Mouse (Mus musculus): ENCODE measurements around the gene Wfdc1. TPM values are rescaled to one million over a fixed set of nuclear protein-coding genes. Genes with fewer than 3 reads are reported as not detected.

The Wfdc1 gene
- polyA plus RNA-seq, 1 experiment from 2014 or later, result 4.6 TPM

- 51% methylated on average over 6 of the region's 6 CpGs for WGBS
- H3K4me1 ChIP-seq, result no peaks in the 10 kb centered on the region
- no peak overlapping the region for H3K4me3 ChIP-seq
- no peaks in the 10 kb centered on the region for H3K36me3 ChIP-seq (replicated peaks)
- H3K9me3 ChIP-seq, result no peaks in the 10 kb centered on the region
- H3K27me3 ChIP-seq (replicated peaks), result no peaks in the 10 kb centered on the region
- no peak overlapping the region for H3K9ac ChIP-seq
- H3K4me2 ChIP-seq, result no peak overlapping the region
- H3K27ac ChIP-seq, result no peak overlapping the region
- no peak for ATAC-seq (replicated peaks)
Measured at GRCm38 (mm10) chr8:119722348-119722747, 56.2 kb downstream of the Wfdc1 start.

DNA sequence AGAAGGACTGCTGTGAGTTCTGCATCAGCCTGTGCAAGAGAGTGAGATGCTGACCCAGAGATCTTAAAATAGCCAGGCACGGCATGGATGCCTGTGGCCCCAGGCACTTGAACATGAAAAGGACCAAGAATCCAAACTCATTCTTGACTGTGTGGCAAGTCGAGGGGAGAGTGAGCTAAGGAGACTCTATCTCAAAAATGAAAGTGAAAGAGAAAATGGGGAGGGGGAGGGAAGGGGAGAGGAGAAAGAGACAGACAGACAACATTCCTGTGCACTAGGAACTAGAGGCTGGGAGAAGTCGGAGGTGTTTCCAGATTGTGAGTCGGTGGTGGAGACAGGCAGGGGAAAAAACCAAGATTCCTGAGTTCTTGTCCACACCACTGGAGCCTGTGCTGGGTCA is 57.5 kb downstream of the Wfdc1 start:
- no peaks in the 10 kb centered on the region for H3K27me3 ChIP-seq (replicated peaks)
- no peak overlapping the region for H3K4me2 ChIP-seq
- H3K36me3 ChIP-seq (replicated peaks), result no peaks in the 10 kb centered on the region
- H3K4me1 ChIP-seq, result no peaks in the 10 kb centered on the region
- no peak for ATAC-seq (replicated peaks)
- no peak overlapping the region for H3K4me3 ChIP-seq
- H3K9me3 ChIP-seq, result no peaks in the 10 kb centered on the region
- H3K9ac ChIP-seq, result no peak overlapping the region
- H3K27ac ChIP-seq, result no peak overlapping the region
- WGBS, result 74% methylated on average over 4 of the region's 4 CpGs

GRCm38 (mm10) chr8:119724596-119724995 is 58.4 kb downstream of the Wfdc1 start:
- Histone ChIP-seq H3K9me3 (no peaks in the 10 kb centered on the region), H3K36me3 (replicated peaks) (no peaks in the 10 kb centered on the region), H3K4me2 (no peak overlapping the region), H3K9ac (no peak overlapping the region), H3K4me1 (no peaks in the 10 kb centered on the region), H3K27ac (no peak overlapping the region), H3K4me3 (no peak overlapping the region), H3K27me3 (replicated peaks) (no peaks in the 10 kb centered on the region)
- WGBS, result 73% methylated on average over 6 of the region's 6 CpGs
- ATAC-seq (replicated peaks), result no peak

DNA sequence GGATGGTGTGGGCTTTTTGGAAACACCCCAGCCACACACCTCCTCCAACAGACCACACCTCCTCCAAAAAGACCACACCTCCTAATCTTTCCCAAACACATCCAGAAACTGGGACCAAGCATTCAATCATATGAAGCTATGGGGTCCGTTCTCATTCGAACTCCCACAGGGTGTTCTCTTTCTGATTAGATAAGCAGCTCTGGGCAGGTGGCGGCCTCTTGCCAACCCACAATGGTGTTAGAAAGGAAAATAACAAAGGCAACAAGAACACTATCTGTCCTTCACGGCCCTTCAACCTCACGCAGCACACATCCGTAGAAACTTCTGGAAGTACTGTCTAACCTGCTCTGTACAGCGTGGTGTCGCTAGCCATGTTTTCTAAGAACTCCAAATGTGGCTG is 60.9 kb downstream of the Wfdc1 start:
- H3K4me1 ChIP-seq, result no peaks in the 10 kb centered on the region
- H3K27me3 ChIP-seq (replicated peaks), result no peaks in the 10 kb centered on the region
- H3K9ac ChIP-seq, result no peak overlapping the region
- no peaks in the 10 kb centered on the region for H3K36me3 ChIP-seq (replicated peaks)
- ATAC-seq (replicated peaks), result no peak
- H3K4me2 ChIP-seq, result no peak overlapping the region
- H3K9me3 ChIP-seq, result no peaks in the 10 kb centered on the region
- no peak overlapping the region for H3K4me3 ChIP-seq
- 92% methylated on average over 8 of the region's 8 CpGs for WGBS
- no peak overlapping the region for H3K27ac ChIP-seq

- no peaks in the 10 kb centered on the region for H3K9me3 ChIP-seq
- H3K4me3 ChIP-seq, result no peak overlapping the region
- H3K9ac ChIP-seq, result no peak overlapping the region
- H3K36me3 ChIP-seq (replicated peaks), result no peaks in the 10 kb centered on the region
- WGBS, result 86% methylated on average over 8 of the region's 8 CpGs
- H3K27me3 ChIP-seq (replicated peaks), result no peaks in the 10 kb centered on the region
- no peak for ATAC-seq (replicated peaks)
- no peaks in the 10 kb centered on the region for H3K4me1 ChIP-seq
- no peak overlapping the region for H3K27ac ChIP-seq
- no peak overlapping the region for H3K4me2 ChIP-seq
Measured at GRCm38 (mm10) chr8:119728351-119728895, 62.3 kb downstream of the Wfdc1 start.

GRCm38 (mm10) chr8:119732072-119732471 is 65.9 kb downstream of the Wfdc1 start:
- Histone ChIP-seq H3K36me3 (replicated peaks) (no peaks in the 10 kb centered on the region), H3K27ac (no peak overlapping the region), H3K9me3 (no peaks in the 10 kb centered on the region), H3K4me1 (no peaks in the 10 kb centered on the region), H3K4me3 (no peak overlapping the region), H3K4me2 (no peak overlapping the region), H3K27me3 (replicated peaks) (no peaks in the 10 kb centered on the region), H3K9ac (no peak overlapping the region)
- WGBS, result 74% methylated on average over 13 of the region's 13 CpGs
- no peak for ATAC-seq (replicated peaks)

DNA sequence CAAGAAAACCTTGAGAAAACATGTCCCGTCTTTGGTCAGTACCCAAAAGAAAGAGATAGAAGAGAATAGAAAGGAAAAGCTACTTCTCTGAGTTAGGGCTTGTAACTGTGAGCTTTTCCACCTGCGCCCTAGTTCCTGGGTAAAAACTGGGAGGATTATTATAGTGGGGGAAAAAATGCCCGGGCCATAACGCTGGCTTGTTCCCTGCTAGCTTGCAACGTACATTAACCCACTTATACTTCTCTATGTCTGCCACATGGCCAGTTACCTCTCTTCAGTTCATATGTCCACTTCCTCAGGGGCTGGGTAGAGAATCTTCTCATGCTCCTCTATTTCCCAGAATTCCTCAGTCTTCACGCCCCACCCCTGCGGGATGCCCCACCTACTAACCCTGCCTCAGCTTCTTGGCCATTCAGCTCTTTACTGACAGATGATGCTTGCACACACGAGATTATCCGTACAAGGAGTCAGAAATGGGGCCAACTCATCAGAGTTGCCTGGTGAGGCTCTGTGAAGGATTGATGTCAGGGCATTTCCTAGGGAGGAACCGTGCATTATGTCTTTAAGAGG is 70.3 kb downstream of the Wfdc1 start:
- Histone ChIP-seq H3K9me3 (no peaks in the 10 kb centered on the region), H3K4me3 (no peak overlapping the region), H3K4me1 (no peaks in the 10 kb centered on the region), H3K9ac (no peak overlapping the region), H3K27ac (no peak overlapping the region), H3K36me3 (replicated peaks) (no peaks in the 10 kb centered on the region), H3K27me3 (replicated peaks) (no peaks in the 10 kb centered on the region), H3K4me2 (no peak overlapping the region)
- ATAC-seq (replicated peaks), result no peak
- 82% methylated on average over 10 of the region's 10 CpGs for WGBS

DNA sequence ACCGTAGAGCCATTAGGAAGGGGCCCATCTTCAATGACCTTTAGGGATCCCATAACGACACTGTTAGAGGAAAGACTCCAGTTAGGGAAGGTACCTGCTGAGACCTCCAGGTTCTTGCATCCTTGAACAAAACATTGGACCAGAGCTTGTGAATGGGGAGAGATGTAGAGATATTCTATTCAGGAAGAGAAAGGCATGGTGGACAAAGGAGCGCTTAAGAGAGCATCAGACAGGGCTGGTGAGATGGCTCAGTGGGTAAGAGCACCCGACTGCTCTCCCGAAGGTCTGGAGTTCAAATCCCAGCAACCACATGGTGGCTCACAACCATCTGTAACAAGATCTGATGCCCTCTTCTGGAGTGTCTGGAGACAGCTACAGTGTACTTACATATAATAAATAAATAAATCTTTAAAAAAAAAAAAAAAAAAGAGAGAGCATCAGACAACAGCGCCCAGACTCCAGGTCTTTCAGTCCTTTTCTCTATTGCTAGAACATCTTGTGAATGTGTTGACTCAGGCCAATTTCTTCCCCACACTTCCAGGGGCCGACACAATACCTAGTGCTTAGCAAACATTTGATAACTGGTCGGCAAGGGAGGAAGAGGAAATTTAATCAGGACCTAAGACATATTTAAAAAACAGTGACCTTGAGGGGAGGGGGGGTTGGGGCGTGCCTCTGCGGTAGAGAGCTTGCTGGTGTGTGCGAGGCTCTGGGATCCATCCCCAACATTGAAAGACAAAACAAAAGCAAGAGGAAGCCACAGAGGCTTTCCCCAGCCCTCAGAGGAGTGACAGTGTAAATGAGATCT is 71.1 kb downstream of the Wfdc1 start:
- H3K4me1 ChIP-seq, result no peaks in the 10 kb centered on the region
- 81% methylated on average over 11 of the region's 11 CpGs for WGBS
- H3K36me3 ChIP-seq (replicated peaks), result no peaks in the 10 kb centered on the region
- no peak overlapping the region for H3K4me2 ChIP-seq
- no peak overlapping the region for H3K9ac ChIP-seq
- no peaks in the 10 kb centered on the region for H3K9me3 ChIP-seq
- H3K4me3 ChIP-seq, result no peak overlapping the region
- no peak for ATAC-seq (replicated peaks)
- no peak overlapping the region for H3K27ac ChIP-seq
- H3K27me3 ChIP-seq (replicated peaks), result no peaks in the 10 kb centered on the region

Other genes starting within 250 kb of the Wfdc1 start
- 0.28 and 0.34 TPM in 2 replicates for gene Osgin1, start 232.2 kb upstream of the Wfdc1 start, polyA plus RNA-seq (2015; fragmentation: Nextera tagmentation; extraction: Ambion mirVana)
- gene Necab2, start 219.6 kb upstream of the Wfdc1 start, polyA plus RNA-seq (2015; fragmentation: Nextera tagmentation; extraction: Ambion mirVana), result 53.0 and 60.5 TPM in 2 replicates
- gene Slc38a8, start 164.7 kb upstream of the Wfdc1 start, polyA plus RNA-seq (2015; fragmentation: Nextera tagmentation; extraction: Ambion mirVana), result 0.13 TPM in 1 of 2 replicates, not detected in the other
- 59.5 and 61.1 TPM in 2 replicates for gene Mbtps1, start 107.6 kb upstream of the Wfdc1 start, polyA plus RNA-seq (2015; fragmentation: Nextera tagmentation; extraction: Ambion mirVana)
- 212 and 213 TPM in 2 replicates for gene Hsdl1, start 91.2 kb upstream of the Wfdc1 start, polyA plus RNA-seq (2015; fragmentation: Nextera tagmentation; extraction: Ambion mirVana)
- gene Dnaaf1, start 91.1 kb upstream of the Wfdc1 start, polyA plus RNA-seq (2015; fragmentation: Nextera tagmentation; extraction: Ambion mirVana), result 0.54 and 0.55 TPM in 2 replicates
- gene Taf1c, start 61.1 kb upstream of the Wfdc1 start, polyA plus RNA-seq (2015; fragmentation: Nextera tagmentation; extraction: Ambion mirVana), result 16.6 and 17.7 TPM in 2 replicates
- 0.23 and 0.31 TPM in 2 replicates for gene Adad2, start 53.6 kb upstream of the Wfdc1 start, polyA plus RNA-seq (2015; fragmentation: Nextera tagmentation; extraction: Ambion mirVana)
- gene Kcng4, start 30.7 kb upstream of the Wfdc1 start, polyA plus RNA-seq (2015; fragmentation: Nextera tagmentation; extraction: Ambion mirVana), result 0.14 and 0.33 TPM in 2 replicates
- gene Atp2c2, start 33.6 kb downstream of the Wfdc1 start, polyA plus RNA-seq (2015; fragmentation: Nextera tagmentation; extraction: Ambion mirVana), result 0.11 and 0.19 TPM in 2 replicates
- 11.4 and 11.8 TPM in 2 replicates for gene Tldc1, start 112.1 kb downstream of the Wfdc1 start, polyA plus RNA-seq (2015; fragmentation: Nextera tagmentation; extraction: Ambion mirVana)
- 123 and 134 TPM in 2 replicates for gene Cotl1, start 174.2 kb downstream of the Wfdc1 start, polyA plus RNA-seq (2015; fragmentation: Nextera tagmentation; extraction: Ambion mirVana)
- gene Klhl36, start 195.9 kb downstream of the Wfdc1 start, polyA plus RNA-seq (2015; fragmentation: Nextera tagmentation; extraction: Ambion mirVana), result 18.3 and 20.2 TPM in 2 replicates
- gene Usp10, start 244.0 kb downstream of the Wfdc1 start, polyA plus RNA-seq (2015; fragmentation: Nextera tagmentation; extraction: Ambion mirVana), result 151 and 155 TPM in 2 replicates
- 5.6 TPM in 1 of 2 replicates, not detected in the other for gene Gm20388, start 244.5 kb downstream of the Wfdc1 start, polyA plus RNA-seq (2015; fragmentation: Nextera tagmentation; extraction: Ambion mirVana)